Mouse (Mus musculus): Measurements from ENCODE around the gene Ube2d3.

DNA sequence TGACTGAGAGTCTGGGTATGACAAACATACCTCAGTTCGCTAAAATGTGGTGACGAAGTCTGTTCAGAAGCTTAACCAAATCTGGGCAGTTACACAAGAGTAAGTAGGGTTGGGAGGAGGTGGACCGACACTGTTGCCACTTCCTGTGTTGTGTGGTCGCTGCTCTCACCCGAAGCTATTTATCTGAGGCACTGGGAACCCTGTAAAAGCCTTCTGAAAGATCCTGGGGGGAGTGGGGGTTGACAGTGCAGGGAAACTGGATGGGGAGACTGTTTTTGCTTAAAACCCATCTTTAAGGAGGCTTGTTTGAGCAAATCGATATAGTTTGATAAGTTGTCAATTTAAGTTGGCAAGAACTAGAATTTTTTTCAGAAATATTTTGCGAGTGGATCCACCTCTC, 2.3 kb downstream of the Ube2d3 start:
- no peak for TF ChIP-seq CTCF (IDR thresholded peaks at IDR 0.05; ENCODE audit: control insufficient read depth, insufficient read depth, insufficient read length)
- TF ChIP-seq MAX (IDR thresholded peaks at IDR 0.05) = no peak
- no peak for TF ChIP-seq MYOD1 (IDR thresholded peaks at IDR 0.05; ENCODE audit: control insufficient read depth, insufficient read length, low read depth)
- no peak for TF ChIP-seq FOSL1 (IDR thresholded peaks at IDR 0.05; ENCODE audit: insufficient read depth, low read length, poor library complexity, severe bottlenecking)
- TF ChIP-seq USF1 (IDR thresholded peaks at IDR 0.05; ENCODE audit: low read depth) = no peak
- TF ChIP-seq CEBPB (IDR thresholded peaks at IDR 0.05; ENCODE audit: low read depth) = no peak

Data from C2C12 (cell line).